Mouse (Mus musculus): Measurements from ENCODE around the gene Trpc6.
A peak's percentile ranks its signal among the peaks of the same experiment; 100 is the strongest.

Trpc6 gene

DNA sequence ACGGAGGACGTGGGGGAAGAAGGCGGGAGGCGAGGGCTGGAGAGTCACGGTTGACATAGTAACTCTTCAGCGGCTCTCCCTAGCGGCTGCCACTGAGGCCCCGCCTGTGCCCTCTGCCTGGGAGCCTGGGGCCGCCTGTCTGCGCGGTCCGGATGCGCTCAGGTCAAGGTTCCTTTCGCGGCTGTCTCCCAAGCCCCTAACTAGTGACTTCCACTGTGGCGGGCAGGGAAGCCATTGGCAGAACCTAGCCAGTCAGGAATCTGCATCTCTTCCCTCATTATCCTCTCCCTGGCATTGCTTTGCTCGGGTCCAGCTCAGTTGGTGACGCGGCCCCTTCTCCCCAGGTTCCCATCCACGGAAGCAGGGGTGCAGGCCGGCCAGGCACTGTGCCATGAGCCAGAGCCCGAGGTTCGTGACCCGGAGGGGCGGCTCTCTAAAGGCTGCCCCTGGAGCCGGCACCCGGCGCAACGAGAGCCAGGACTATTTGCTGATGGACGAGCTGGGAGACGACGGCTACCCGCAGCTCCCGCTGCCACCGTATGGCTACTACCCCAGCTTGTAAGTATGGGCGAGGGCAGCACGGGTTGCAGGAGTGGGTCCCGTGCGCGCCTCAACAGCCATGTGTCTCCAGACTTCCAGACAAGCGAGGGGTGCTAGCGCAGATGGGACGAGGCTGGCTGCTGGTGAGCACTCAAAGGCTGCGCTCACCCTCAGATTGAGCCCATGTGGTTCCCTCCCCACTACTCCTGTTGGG, at the start of gene Trpc6:
Gene Trpc6 (plus strand): TSS at position 102 of the 754 bp plus-strand sequence.
- peak; percentile 7 to 11 for DNase-seq (ENCODE audit: low spot score in 2 of 2)

DNA sequence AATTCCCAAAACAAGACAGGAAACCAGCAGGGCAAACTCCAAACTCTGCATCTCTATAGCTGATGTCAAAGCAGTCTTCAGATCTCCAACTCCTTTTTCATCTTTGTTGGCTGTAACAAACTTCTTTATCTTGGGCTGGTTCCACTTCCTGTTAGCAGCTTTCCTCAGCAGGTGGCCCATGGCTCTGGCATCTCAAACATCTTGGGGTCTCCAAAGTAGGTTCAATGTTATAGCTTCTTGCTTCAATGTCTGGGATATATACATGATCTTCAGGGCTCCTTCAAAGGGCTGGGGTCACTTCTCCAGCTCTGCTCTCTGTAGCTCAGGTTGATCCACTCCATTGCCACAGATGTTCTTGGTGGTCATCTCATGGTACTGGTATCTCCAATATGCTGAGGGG, 23.0 kb upstream of the Trpc6 start:
- no peak for DNase-seq (ENCODE audit: low spot score in 2 of 2)

DNA sequence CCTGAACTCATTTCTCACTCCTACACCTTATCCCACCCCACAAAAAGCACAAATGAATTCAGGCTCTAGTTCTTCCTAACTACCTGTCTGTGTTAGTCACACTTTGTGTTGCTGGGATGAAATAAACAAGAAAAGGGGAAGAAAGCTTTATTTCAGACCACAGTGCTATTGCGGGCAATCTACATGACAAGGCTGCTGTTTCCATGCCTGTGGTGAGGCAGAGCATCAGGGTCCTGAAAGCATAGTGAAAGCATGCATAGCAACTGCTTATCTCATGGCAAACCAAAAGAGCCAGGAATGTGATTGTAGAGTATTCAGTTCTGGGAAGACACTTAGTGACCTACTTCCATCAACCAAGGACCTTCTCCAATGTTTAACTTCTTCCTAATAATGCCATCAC, 10.3 kb upstream of the Trpc6 start:
- DNase-seq (ENCODE audit: low spot score in 2 of 2) = no peak

DNA sequence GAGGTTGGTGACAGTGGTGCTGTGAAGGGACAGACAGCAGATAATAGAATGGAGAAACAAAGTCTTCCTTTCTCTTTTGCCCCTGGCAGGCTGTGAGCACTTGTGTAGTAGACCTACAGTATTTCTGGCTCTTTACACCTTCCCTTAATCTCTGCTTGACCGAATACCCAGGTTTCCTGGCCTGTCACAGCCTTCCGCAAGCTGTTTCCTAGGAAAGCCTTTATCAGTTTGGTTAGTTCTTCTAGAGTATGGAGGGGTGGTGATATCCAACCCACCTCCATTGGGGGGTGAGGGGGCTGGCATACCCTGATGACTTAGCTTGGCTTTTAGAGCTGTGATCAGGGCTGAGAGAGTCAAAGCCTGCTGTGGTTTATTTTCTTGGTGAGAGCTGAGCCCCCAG, 1.3 kb downstream of the Trpc6 start:
- no peak for DNase-seq (ENCODE audit: low spot score in 2 of 2)

DNA sequence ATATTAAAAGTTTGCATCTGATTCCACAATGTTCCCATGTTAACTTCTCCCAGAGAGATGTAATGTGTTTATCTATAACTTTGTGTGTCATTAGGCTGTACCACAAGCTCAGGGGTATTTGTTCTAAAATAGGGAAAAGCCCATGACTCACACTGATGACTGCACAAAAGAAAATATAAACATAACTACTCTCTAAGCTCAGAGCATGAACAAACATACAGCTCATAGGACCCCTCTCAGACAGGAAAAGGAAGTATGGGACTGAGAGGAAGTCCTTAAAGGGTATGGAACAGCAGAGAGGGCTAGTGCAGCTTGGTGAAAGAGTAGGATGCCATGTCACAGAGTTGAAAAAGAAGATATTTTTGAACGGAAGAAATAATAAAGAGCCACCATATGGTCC, 14.6 kb downstream of the Trpc6 start:
- no peak for DNase-seq (ENCODE audit: low spot score in 2 of 2)

DNA sequence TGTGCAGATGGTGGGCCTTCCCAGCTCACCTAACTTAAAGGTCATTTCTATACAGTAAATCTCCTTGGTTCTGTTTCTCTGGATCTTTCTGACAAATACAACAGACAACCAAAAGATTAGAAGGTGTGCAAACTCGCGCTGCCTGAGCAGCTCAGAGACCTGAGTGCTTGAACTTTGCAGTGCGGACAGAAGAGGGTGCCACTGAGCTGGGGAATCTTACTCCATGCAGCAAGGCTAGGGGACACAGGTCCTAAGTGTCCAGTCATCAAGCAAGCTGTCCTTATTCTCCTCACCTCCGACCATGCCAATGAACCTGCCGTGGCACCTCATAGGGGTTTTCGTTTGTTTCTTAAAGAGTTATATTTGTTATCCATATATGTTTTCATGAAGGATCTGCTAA, 48.7 kb downstream of the Trpc6 start:
- no peak for DNase-seq (ENCODE audit: low spot score in 2 of 2)

DNA sequence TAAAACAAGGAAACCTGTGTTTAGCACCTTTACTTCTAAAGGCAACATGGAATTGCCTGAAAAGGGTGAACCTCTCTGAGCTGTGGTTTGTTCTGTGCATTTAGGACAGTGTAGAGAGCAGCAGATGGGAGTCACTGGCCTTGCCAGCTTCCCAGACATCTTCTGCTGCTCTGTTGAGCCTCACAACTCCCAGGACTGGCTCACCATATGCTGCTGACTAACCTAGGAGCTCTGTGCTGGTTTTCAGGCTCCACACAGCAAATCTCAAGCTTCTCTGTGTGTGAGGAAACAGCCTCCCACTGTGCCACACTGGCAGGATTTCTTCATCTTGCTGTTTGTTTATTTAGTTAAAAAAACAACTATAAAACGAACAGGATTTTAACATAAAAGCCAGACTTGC, 53.1 kb downstream of the Trpc6 start:
- no peak for DNase-seq (ENCODE audit: low spot score in 2 of 2)

DNA sequence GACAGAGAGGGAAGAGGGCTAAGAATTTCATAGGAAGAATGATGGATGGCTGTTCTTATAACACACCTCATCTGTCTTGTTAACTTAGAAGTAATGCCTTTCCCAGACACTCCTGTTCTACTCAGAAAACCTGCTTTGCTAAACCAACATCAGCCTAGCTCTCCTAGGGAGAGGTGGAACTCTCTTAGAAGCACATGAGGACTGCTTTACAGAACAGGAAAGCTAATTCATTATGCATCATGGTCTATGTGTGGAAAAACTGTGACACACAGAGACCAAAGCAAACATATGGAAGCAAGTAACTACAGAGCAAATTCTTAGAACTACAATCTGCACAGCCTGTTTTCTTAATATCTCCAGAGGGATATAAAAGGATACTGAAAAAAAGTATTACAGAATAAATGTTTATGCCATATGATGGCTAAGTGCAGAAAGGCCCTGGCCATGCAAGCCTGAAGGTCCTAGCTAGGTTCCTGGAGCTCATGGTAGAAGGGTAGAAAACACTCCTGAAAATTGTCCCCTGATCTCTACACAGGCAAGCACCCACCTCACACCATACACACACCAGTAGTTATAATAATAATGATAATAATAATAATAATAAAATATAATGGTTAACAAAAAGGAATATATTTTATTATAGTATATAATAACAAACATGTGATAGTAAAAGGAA, 63.0 kb downstream of the Trpc6 start:
- DNase-seq (ENCODE audit: low spot score in 2 of 2) = no peak

DNA sequence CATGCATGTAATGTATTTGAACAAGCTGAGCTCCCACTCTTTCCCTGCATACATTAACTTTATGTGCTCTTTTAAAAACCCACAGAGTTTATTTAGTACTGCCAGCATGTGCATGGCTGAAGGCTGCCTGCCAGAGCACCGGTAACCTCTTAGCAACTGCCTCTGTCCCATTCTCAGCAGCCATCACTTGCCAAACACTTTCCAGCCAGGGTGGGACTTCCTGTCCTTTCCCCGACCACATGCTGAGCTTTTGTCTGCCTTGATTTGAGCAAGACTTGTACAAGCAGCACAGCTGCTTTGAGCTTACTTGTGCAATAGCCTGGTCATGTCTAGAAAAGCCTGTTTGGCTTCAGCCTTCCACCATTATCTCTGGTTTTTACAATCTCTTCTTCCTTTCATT, 90.4 kb downstream of the Trpc6 start:
- no peak for DNase-seq (ENCODE audit: low spot score in 2 of 2)

DNA sequence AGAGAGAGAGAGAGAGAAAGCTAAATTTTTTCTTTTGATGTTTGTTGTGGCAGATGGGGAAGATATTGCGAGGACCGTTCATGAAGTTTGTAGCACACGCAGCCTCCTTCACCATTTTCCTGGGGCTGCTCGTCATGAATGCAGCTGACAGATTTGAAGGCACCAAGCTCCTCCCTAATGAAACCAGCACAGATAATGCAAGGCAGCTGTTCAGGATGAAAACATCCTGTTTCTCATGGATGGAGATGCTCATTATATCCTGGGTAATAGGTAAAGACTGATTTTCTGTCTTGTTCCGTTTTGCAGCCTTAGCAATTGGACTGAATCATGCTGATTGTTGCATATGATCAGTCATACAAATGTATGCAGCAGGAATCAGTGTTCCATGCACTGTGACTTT, 99.5 kb downstream of the Trpc6 start:
- DNase-seq (ENCODE audit: low spot score in 2 of 2) = no peak

DNA sequence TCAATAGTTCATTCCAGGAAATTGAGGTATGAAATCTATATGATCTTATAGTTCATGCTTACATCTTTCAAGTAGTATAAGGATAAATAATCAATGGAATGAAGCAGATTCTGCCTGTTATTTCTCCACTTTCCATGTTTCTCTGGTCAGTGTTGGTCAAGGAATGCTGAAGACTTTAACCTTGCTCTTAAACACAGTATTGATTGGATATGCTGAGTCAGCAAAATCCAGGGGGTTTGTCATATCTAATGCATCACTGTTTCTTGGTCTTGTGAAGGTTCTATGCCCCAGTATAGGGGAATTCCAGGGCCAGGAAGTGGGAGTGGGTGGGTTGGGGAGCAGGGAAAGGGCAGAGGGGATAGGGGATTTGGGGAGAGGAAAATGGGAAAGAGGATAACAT, 111.4 kb downstream of the Trpc6 start:
- no peak for DNase-seq (ENCODE audit: low spot score in 2 of 2)

DNA sequence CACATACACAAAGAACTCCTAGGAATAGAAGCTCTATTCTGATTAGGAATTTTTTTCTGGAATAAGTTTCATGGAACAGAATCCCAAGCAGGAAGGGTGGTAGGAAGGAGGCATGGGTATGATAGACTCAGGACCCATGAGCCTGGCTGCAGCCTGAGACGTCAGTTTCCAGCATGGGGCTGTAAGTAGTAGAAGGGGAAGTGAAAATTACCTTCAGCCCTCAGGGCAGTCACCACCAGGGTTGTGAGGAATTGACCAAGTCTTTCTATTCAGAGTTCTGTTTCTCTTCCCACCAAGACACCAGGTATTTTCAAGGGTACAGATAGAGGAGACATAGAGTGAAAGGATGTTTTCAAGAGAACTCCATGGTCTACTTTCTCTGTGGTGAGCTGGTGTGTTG, 129.0 kb downstream of the Trpc6 start:
- no peak for DNase-seq (ENCODE audit: low spot score in 2 of 2)

DNA sequence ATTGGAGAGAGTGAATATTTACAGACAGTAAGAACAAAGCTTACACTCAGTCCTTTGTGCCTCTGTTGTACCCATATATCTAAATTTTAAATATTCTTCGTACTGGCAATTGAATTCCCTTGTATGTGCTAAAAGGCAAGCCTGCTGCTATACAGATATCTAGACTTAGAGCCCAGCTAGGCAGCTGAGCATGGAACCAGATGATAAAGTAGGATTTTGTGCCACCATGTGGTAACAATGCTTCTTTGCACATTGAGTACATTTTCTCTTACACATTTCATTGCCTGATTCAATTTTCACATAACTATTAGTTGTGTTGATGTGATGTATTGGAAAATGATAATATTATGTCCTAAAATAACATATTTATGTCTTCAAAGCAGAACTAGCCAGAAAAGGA, 132.7 kb downstream of the Trpc6 start:
- DNase-seq (ENCODE audit: low spot score in 2 of 2) = no peak

DNA sequence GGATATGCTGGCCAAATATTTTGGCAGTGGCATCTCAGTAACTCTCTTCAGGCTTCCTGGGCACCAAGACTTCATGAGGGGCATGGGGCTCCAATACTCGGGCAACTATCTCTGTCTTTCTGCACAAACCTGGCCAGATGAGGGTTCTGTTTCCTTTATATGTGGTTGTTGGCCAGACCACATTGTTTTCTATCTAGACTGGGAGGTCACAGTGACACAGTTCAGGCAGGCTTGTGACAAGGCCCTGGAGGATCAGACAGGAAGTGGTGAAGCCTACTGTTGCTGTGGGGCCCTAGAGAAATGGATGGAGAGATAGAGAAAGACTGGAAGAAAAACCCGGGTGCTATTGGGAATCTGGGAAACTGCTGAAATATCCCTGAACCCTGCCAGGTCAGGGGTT, 149.2 kb downstream of the Trpc6 start:
- DNase-seq (ENCODE audit: low spot score in 2 of 2) = no peak

DNA sequence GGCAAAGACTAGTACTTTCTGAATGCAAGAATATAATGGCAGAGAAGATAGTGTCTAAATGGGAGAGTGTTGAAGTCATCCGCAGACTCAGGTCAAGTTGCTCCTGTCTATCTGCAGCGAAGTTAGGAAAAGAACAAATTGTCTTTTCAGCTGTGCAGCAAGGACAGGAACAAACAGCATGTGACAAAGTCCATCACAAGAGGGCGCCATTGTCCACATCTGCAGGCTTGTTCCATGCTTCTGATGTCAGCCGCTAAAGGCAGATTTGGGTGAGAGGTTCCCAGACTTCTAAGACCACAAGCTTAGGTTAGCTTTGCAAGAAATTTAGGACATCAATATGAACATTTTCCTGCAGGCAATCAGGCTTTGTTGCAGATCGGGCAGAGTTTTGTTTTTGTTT, 156.7 kb downstream of the Trpc6 start:
- peak; percentile 79 to 86 for DNase-seq (ENCODE audit: low spot score in 2 of 2)

DNA sequence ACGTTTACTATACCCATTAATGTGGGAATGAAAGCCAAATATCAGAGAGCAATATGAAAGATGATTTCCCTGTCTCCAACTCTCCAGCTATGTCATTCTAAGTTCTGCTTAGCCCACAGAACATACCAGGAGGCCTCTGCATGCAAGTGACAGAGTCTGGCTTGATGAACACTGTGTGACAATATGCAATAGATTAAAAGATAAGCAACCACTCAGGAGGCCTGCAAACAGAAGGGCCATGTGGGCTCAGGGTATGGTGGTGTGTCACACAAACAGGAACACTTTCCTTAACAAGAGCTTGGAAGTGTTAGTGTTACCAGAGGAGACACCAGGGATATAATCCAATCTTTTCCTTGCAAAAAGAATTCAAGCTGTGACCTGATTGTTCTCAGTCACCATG, 159.6 kb downstream of the Trpc6 start:
- no peak for DNase-seq (ENCODE audit: low spot score in 2 of 2)

DNA sequence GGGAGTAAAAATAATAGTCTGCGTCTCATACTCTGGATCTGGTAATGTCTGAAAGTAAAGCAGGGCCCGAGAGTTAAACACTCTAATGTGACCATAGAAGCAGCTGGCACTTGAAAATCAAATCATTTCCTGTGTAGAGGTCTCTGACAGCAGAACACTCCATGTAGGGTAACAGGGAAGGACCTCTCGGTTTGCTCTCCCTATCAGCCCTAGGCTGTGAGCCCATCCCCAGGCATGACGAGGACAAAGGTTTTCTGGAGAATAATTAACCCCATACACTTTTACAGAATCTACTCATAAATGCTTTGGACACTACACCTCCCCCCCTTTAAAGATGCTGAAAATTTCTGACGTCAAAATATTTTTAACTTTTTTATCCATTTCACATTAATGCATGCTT, 160.0 kb downstream of the Trpc6 start:
- no peak for DNase-seq (ENCODE audit: low spot score in 2 of 2)

DNA sequence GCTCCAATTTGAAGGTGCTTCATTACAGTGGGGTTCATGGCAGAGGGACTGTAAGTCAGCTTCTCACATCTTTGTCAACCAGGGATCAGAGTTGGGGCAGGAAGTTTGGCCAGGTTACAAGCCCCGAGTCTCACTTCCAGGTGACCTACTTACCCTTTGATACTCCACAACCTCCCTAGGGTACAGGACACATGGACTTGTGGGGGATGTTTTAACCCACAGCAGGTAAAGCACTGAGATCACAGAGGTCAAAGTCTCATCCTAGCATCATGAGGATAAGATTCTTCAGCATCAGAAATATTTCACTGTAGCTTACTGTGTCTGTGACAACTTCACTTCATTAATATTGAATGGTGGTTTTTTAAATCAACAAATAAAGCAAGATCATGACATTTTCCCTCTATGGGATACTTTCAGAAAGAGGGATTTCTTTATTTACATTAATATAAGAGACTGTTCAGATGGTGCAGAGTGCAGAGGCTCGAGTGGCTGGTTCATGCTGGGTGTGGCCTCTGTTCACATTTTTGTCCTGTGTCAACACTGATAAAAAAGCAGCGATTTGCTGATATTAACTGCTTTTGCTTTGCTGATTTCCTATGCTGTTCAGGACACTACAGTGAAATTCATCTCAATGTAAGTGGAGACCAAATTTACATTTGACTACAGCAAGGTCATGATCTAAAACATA, 166.3 kb downstream of the Trpc6 start:
- DNase-seq (ENCODE audit: low spot score in 2 of 2) = no peak

DNA sequence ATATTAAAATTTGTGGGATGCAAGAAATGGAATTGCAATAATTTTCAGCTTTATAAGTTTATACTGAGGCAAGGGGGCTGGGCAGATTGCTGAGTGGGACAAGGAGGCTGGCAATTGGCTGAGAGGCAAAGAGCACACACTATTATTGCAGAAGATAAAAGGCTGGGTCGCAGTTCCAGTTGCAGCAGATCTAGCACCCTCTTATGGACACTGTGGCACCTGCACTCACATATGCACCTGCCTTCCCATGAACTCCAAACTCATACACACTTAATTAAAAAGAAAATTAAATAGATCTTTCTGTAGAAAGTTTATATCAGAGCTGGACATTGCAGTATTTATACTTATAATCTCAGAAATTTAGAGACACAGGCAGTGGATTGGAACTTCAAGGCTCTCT, 175.1 kb downstream of the Trpc6 start:
- no peak for DNase-seq (ENCODE audit: low spot score in 2 of 2)

DNA sequence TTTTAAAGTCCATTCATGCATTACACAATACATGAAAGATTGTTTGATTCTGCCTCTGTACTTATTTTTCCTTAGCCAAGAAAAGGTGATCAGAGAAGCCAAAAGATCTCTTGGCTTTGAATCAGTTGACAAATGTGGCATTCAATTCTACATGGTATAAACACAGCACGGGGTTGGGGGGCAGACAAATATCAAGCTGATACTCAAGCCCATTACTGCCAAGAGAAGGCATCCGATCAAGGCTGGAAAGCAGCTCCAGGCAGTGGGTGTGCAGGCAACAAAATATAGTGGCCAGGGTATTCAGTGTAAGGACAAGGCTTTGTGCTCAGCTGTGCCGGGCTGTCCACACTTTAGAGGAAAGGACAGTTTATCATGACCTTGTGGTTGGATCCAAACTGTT, 185.1 kb downstream of the Trpc6 start:
- DNase-seq (ENCODE audit: low spot score in 2 of 2) = no peak
